Mouse (Mus musculus) testis, adult 2 months (tissue): ENCODE measurements around the gene Mcpt8. TPM values are rescaled to one million over a fixed set of nuclear protein-coding genes. Genes with fewer than 3 reads are reported as not detected.
"Not testable (repeated sequence)": the region's sequence is repeated elsewhere in the genome, so short reads cannot be mapped to it uniquely, and the experiment has no call there.

Source experiments
- H3K27ac ChIP-seq: fragments of 200-500 bp; 2 replicates; pipeline ENCODE4 v1.5.1; 2012; ENCODE audit warnings: low read depth, low read length; ENCODE audit not compliant: control insufficient read depth, insufficient read depth
- H3K27me3 ChIP-seq: fragments of 200-500 bp; 2 replicates; pipeline ENCODE4 v1.6.1; 2012; ENCODE audit warnings: mild to moderate bottlenecking, low read length, moderate library complexity; ENCODE audit not compliant: control insufficient read depth, insufficient read depth
- H3K36me3 ChIP-seq: fragments of 200-500 bp; 2 replicates; pipeline ENCODE4 v1.6.1; 2012; ENCODE audit warnings: mild to moderate bottlenecking, low read length; ENCODE audit not compliant: control insufficient read depth, insufficient read depth
- H3K4me1 ChIP-seq: fragments of 200-500 bp; 2 replicates; pipeline ENCODE4 v1.6.1; 2012; ENCODE audit warnings: low read length; ENCODE audit not compliant: control insufficient read depth, insufficient read depth
- H3K4me3 ChIP-seq: fragments of 200-500 bp; 2 replicates; pipeline ENCODE4 v1.5.1; 2012; ENCODE audit warnings: low read depth, mild to moderate bottlenecking, low read length, moderate library complexity, mixed read lengths; ENCODE audit not compliant: control insufficient read depth
- CTCF ChIP-seq: fragments of 200-500 bp; IDR thresholded peaks from 2 replicates; pipeline ENCODE4 v1.5.1; 2012; ENCODE audit warnings: low read depth, mild to moderate bottlenecking, inconsistent platforms, low read length, moderate library complexity; ENCODE audit not compliant: control insufficient read depth, insufficient read depth, insufficient replicate concordance
- POLR2A ChIP-seq: fragments of 200-500 bp; IDR thresholded peaks from 2 replicates; pipeline ENCODE4 v1.6.1; 2012; ENCODE audit warnings: low read depth, mild to moderate bottlenecking, inconsistent platforms, low read length, moderate library complexity; ENCODE audit not compliant: control insufficient read depth
- polyA plus RNA-seq: library from polyadenylated mRNA; depleted of rRNA; stranded (reverse); fragments of >200 nt; gene quantifications from 2 replicates; pipeline ENCODE4 v1.2.3, GENCODE M21; 2012; rRNA removed

Mcpt8 gene
- polyA plus RNA-seq = not detected in 2 replicates

- no peaks in the 10 kb centered on the region for H3K4me1 ChIP-seq
- TF ChIP-seq CTCF (no peak), POLR2A (no peak)
Observed at GRCm38 (mm10) chr14:56085167-56085566, at the start of gene Mcpt8. Mcpt8 (minus strand) TSS chr14:56085273.

GRCm38 (mm10) chr14:56133675-56134074 lies 48.6 kb upstream of the Mcpt8 start:
- not testable (repeated sequence) for H3K27ac ChIP-seq, H3K36me3 ChIP-seq, H3K4me1 ChIP-seq, H3K4me3 ChIP-seq, H3K27me3 ChIP-seq

More at GRCm38 (mm10) chr14:56085167-56085566, at the start of gene Mcpt8:
- Histone ChIP-seq H3K4me3 (no peak within 1 kb of the TSS), H3K27ac (no peak within 1 kb of the TSS), H3K27me3 (no peaks in the 10 kb centered on the region), H3K36me3 (no peaks in the 10 kb centered on the region)

DNA sequence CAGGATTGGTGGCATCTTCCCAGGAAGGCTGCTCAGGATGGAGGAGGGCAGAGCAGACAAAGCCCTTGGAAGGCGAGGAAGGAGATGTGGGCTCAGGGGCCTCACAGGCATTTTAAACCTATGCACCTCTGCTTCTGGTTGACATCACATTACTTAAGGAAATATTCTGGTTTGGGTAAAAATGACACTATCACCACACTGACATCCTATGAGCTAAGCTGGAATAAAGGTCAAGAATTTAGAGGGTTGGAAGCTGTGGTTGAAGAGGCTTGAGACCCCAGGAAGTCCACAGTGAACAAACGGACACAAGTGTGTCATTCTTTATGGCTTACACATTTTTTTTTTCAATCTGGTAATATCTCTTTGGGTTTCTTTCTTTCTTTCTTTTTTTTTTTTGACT lies 47.4 kb upstream of the Mcpt8 start, which contains the start of gene Gzmd:
Gene Gzmd (minus strand): TSS at position 101 of the 400 bp plus-strand sequence.
- H3K27me3 ChIP-seq, H3K4me3 ChIP-seq, H3K36me3 ChIP-seq, H3K4me1 ChIP-seq, H3K27ac ChIP-seq: not testable (repeated sequence)

- no peaks in the 10 kb centered on the region for H3K4me1 ChIP-seq
- H3K27me3 ChIP-seq = no peaks in the 10 kb centered on the region
- no peak overlapping the region for H3K4me3 ChIP-seq
- TF ChIP-seq POLR2A (no peak), CTCF (no peak)
- H3K27ac ChIP-seq = no peak overlapping the region
- H3K36me3 ChIP-seq = no peaks in the 10 kb centered on the region
Observed at GRCm38 (mm10) chr14:56128341-56128740, 43.3 kb upstream of the Mcpt8 start.

- H3K27me3 ChIP-seq = no peaks in the 10 kb centered on the region
- no peak overlapping the region for H3K27ac ChIP-seq
- H3K4me3 ChIP-seq = no peak overlapping the region
- H3K36me3 ChIP-seq = no peaks in the 10 kb centered on the region
- no peaks in the 10 kb centered on the region for H3K4me1 ChIP-seq
- TF ChIP-seq POLR2A (no peak), CTCF (no peak)
Observed at GRCm38 (mm10) chr14:56123516-56123915, 38.4 kb upstream of the Mcpt8 start.

- H3K4me3 ChIP-seq = no peak within 1 kb of the TSS
- TF ChIP-seq POLR2A (no peak), CTCF (no peak)
- H3K4me1 ChIP-seq = no peaks in the 10 kb centered on the region
- H3K36me3 ChIP-seq = no peaks in the 10 kb centered on the region
- no peak within 1 kb of the TSS for H3K27ac ChIP-seq
- H3K27me3 ChIP-seq = no peaks in the 10 kb centered on the region
Observed at GRCm38 (mm10) chr14:56120525-56120924, 35.5 kb upstream of the Mcpt8 start, which contains the start of gene Gzme. Gzme (minus strand) TSS chr14:56120625.

DNA sequence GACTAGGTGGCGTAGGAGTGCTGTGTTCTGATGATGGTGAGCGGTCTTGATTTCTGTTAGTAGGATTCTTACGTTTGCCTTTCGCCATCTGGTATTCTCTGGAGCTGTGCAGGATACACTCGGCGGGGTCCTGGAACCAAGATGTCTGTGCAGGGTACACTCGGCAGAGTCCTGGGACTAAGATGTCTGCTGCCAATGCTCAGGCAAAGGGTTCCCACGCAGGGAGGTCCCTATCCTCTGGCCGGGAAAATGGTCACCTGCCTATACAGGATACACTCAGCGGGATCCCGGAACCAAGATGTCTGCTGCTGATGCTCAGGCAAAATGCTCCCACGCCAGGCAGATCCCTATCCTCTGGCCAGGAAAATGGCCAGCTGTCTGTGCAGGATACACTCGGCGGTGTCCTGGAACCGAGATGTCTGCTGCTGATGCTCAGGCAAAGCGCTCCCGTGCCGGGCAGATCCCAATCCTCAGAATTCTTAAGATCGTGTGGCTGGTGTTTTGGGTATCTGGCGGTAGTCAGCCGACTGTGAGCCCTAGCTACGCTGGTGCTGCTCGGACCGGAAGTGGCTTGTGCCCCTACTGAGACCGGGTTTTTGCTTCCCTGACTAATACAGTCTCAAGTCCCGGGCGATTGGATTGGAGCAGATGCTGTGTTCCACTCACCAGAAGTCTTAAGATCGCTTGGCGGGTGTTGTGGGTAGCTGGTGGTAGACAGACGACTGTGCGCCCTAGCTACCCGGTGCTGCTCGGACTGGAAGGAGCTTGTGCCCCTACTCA lies 30.6 kb upstream of the Mcpt8 start:
- not testable (repeated sequence) for H3K36me3 ChIP-seq, H3K4me1 ChIP-seq, H3K27me3 ChIP-seq, H3K27ac ChIP-seq
- 0 out of 2 replicates have a peak overlapping the region, but pooled peaks have one; percentile 7 for H3K4me3 ChIP-seq

- Histone ChIP-seq H3K27ac (no peak overlapping the region), H3K27me3 (no peaks in the 10 kb centered on the region), H3K4me3 (no peak overlapping the region), H3K36me3 (no peaks in the 10 kb centered on the region), H3K4me1 (peaks cover 1% of the 10 kb centered on the region; the same call in 1 of the 2 replicates)
- TF ChIP-seq POLR2A (no peak), CTCF (no peak)
Observed at GRCm38 (mm10) chr14:56105447-56106180, 20.5 kb upstream of the Mcpt8 start.
